Mouse (Mus musculus) liver, embryonic 12.5 days (tissue): Measurements from ENCODE around the gene Aldh1a1. TPM values are rescaled to one million over a fixed set of nuclear protein-coding genes. Genes with fewer than 3 reads are reported as not detected.
A peak's percentile ranks its signal among the peaks of the same experiment; 100 is the strongest.

Source experiments
- ATAC-seq: fragments of 200-750 bp; cut with Nextera tagmentation; 2 replicates; pipeline ENCODE4 v1.8.0; 2017; ENCODE audit warnings: moderate number of reproducible peaks, mild to moderate bottlenecking, moderate library complexity
- H3K27ac ChIP-seq: fragments of 300-500 bp; sonication (generic); 2 replicates; pipeline ENCODE4 v1.5.1; 2016; ENCODE audit warnings: mild to moderate bottlenecking
- H3K27me3 ChIP-seq: fragments of 300-500 bp; sonication (generic); replicated peaks from 2 replicates; pipeline ENCODE4 v1.6.1; 2016; ENCODE audit warnings: mild to moderate bottlenecking, moderate library complexity
- H3K36me3 ChIP-seq: fragments of 300-500 bp; sonication (generic); 2 replicates; pipeline ENCODE4 v1.6.1; 2016; ENCODE audit warnings: mild to moderate bottlenecking, moderate library complexity
- H3K4me1 ChIP-seq: fragments of 300-500 bp; sonication (generic); 2 replicates; pipeline ENCODE4 v1.6.1; 2016
- H3K4me2 ChIP-seq: fragments of 300-500 bp; sonication (generic); 2 replicates; pipeline ENCODE4 v1.6.1; 2016; ENCODE audit warnings: mild to moderate bottlenecking, moderate library complexity
- H3K4me3 ChIP-seq: fragments of 300-500 bp; sonication (generic); 2 replicates; pipeline ENCODE4 v1.5.1; 2016; ENCODE audit warnings: mild to moderate bottlenecking, moderate library complexity
- H3K9ac ChIP-seq: fragments of 300-500 bp; sonication (generic); 2 replicates; pipeline ENCODE4 v1.6.1; 2016; ENCODE audit warnings: mild to moderate bottlenecking, moderate library complexity
- H3K9me3 ChIP-seq: fragments of 300-500 bp; sonication (generic); replicated peaks from 2 replicates; pipeline ENCODE4 v1.6.1; 2016; ENCODE audit warnings: mild to moderate bottlenecking, moderate library complexity
- WGBS: fragments of 180-500 bp; shearing (Covaris S2); methylation state at CpG from one replicate; pipeline ENCODE4 v1.1.7; 2016; ENCODE audit not compliant: insufficient replicate concordance; 5-methylcytosine and 5-hydroxymethylcytosine counted together
- polyA plus RNA-seq: library from polyadenylated mRNA; unstranded; fragments of >200 nt; fragmentation: Nextera tagmentation; extraction: Ambion mirVana; gene quantifications from 2 replicates; pipeline ENCODE4 v1.2.1, GENCODE M21; 2016

Gene Aldh1a1
- polyA plus RNA-seq, 1 experiment from 2014 or later = 0.57 TPM

DNA sequence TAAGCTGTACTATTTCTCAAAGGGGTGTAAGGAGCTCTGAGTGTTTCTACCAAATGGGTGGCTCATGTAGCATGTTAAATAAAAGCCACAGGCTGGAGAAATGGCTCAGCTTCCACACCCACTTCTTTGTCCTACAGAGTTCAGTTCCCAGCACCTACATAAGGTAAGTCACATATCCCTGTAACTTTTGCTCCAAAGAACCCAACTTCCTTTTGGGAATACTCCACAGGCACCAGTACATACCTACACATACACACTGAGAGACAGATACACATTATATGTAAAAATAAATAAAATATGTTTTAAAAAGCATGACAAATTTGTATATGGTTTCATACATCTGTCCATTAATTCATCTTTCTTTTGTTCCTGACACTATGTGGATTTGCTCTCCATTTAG lies 66.0 kb downstream of the Aldh1a1 start:
- Histone ChIP-seq H3K4me2 (no peak overlapping the region), H3K27ac (no peak overlapping the region), H3K27me3 (no peaks in the 10 kb centered on the region), H3K4me1 (peaks cover 10% of the 10 kb centered on the region), H3K9me3 (no peaks in the 10 kb centered on the region), H3K9ac (no peak overlapping the region), H3K36me3 (no peaks in the 10 kb centered on the region), H3K4me3 (no peak overlapping the region)
- ATAC-seq = no peak

GRCm38 (mm10) chr19:20558952-20559351 lies 66.4 kb downstream of the Aldh1a1 start:
- no peaks in the 10 kb centered on the region for H3K36me3 ChIP-seq

GRCm38 (mm10) chr19:20559952-20560351 lies 67.4 kb downstream of the Aldh1a1 start:
- no peaks in the 10 kb centered on the region for H3K9me3 ChIP-seq
- peaks cover 10% of the 10 kb centered on the region for H3K4me1 ChIP-seq
- H3K27ac ChIP-seq = no peak overlapping the region
- H3K4me3 ChIP-seq = no peak overlapping the region
- no peaks in the 10 kb centered on the region for H3K27me3 ChIP-seq
- no peaks in the 10 kb centered on the region for H3K36me3 ChIP-seq
- H3K9ac ChIP-seq = no peak overlapping the region
- H3K4me2 ChIP-seq = no peak overlapping the region
- 60% methylated on average over 2 of the region's 2 CpGs for WGBS
- ATAC-seq = no peak

More at GRCm38 (mm10) chr19:20558952-20559351, 66.4 kb downstream of the Aldh1a1 start:
- WGBS = 51% methylated on average over 3 of the region's 3 CpGs
- Histone ChIP-seq H3K27ac (no peak overlapping the region), H3K4me1 (peaks cover 10% of the 10 kb centered on the region), H3K4me3 (no peak overlapping the region), H3K27me3 (no peaks in the 10 kb centered on the region), H3K4me2 (no peak overlapping the region), H3K9me3 (no peaks in the 10 kb centered on the region), H3K9ac (no peak overlapping the region)
- ATAC-seq = peak; percentile 67; the same call in 1 of the 2 replicates

DNA sequence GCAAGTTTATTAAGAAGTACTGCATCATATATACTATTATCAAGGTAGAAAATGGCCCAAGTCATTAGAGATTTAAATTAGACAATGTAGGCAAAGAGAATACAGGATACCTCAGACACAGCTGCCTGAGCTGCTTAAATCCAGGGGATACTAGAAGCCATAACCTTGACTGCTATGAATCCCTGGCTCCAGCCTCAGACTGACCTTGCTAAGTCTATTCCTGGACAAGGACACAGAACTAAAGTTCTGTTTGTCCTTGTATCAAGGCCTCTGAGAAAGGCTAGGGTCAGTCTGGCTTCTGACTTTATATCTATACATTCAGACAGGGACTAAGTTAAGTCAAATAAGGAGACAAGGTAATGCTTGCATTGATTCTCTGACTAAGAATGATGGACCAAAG lies 69.9 kb downstream of the Aldh1a1 start:
- H3K27me3 ChIP-seq = no peaks in the 10 kb centered on the region
- H3K9me3 ChIP-seq = no peaks in the 10 kb centered on the region
- no peaks in the 10 kb centered on the region for H3K36me3 ChIP-seq
- H3K9ac ChIP-seq = no peak overlapping the region
- no peak overlapping the region for H3K4me3 ChIP-seq
- no peak overlapping the region for H3K27ac ChIP-seq
- peaks cover 10% of the 10 kb centered on the region for H3K4me1 ChIP-seq
- H3K4me2 ChIP-seq = no peak overlapping the region
- ATAC-seq = no peak

- no peak overlapping the region for H3K4me2 ChIP-seq
- H3K9ac ChIP-seq = no peak overlapping the region
- no peaks in the 10 kb centered on the region for H3K4me1 ChIP-seq
- H3K27me3 ChIP-seq = no peaks in the 10 kb centered on the region
- H3K4me3 ChIP-seq = no peak overlapping the region
- H3K27ac ChIP-seq = no peak overlapping the region
- no peaks in the 10 kb centered on the region for H3K36me3 ChIP-seq
- no peaks in the 10 kb centered on the region for H3K9me3 ChIP-seq
- ATAC-seq = no peak
- 75% methylated on average over 4 of the region's 4 CpGs for WGBS
These were observed 73.8 kb downstream of the Aldh1a1 start for GRCm38 (mm10) chr19:20566294-20566693.

DNA sequence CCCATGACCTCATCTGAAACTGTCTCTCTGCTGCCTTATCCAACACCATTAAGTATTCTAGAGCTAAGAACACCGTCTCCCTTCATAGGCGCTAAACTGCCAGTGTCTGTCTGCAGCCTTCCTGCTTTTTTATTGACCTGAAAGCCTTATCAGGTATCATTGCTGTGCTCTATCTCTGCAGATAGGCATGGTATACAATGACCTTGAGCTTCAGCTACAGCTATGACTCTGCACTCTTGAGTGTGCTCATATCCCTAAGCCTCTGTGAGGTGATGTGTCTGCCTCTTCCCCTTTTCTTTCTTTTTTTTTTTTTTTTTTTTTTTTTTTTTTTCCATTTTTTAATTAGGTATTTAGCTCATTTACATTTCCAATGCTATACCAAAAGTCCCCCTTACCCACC lies 74.5 kb downstream of the Aldh1a1 start:
- H3K9me3 ChIP-seq = no peaks in the 10 kb centered on the region
- 77% methylated on average over 2 of the region's 2 CpGs for WGBS
- no peaks in the 10 kb centered on the region for H3K27me3 ChIP-seq
- no peak overlapping the region for H3K27ac ChIP-seq
- no peak overlapping the region for H3K9ac ChIP-seq
- no peak overlapping the region for H3K4me2 ChIP-seq
- no peaks in the 10 kb centered on the region for H3K4me1 ChIP-seq
- no peak overlapping the region for H3K4me3 ChIP-seq
- no peak for ATAC-seq
- H3K36me3 ChIP-seq = no peaks in the 10 kb centered on the region

GRCm38 (mm10) chr19:20576984-20577383 lies 84.5 kb downstream of the Aldh1a1 start:
- no peaks in the 10 kb centered on the region for H3K27me3 ChIP-seq
- no peaks in the 10 kb centered on the region for H3K36me3 ChIP-seq
- no peak overlapping the region for H3K4me3 ChIP-seq
- H3K27ac ChIP-seq = no peak overlapping the region
- no peak overlapping the region for H3K9ac ChIP-seq
- no peak overlapping the region for H3K4me2 ChIP-seq
- no peak for ATAC-seq
- 49% methylated on average over 3 of the region's 3 CpGs for WGBS
- no peaks in the 10 kb centered on the region for H3K9me3 ChIP-seq
- H3K4me1 ChIP-seq = no peaks in the 10 kb centered on the region

DNA sequence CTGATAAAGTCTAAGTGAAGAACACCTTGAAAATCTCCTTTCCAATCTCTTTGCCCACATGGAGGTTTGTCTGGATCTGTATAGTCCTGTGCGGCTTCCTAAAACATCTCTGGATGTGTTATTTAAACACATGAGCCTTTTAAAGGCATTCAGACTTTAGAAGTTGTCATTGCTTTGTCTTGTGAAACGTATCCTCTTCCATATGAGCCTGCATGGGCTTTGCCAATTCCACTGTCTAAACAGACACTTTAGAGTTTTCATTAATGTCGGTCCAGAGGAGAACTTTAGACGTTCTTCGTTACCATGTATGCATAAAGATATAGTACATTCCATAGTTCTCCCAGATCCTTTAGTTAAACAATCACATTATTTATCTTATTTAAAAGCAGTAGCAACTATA lies 84.9 kb downstream of the Aldh1a1 start:
- no peaks in the 10 kb centered on the region for H3K27me3 ChIP-seq
- no peaks in the 10 kb centered on the region for H3K9me3 ChIP-seq
- H3K4me2 ChIP-seq = no peak overlapping the region
- no peaks in the 10 kb centered on the region for H3K4me1 ChIP-seq
- no peaks in the 10 kb centered on the region for H3K36me3 ChIP-seq
- WGBS = 75% methylated on average over 5 of the region's 5 CpGs
- H3K4me3 ChIP-seq = no peak overlapping the region
- H3K9ac ChIP-seq = no peak overlapping the region
- ATAC-seq = no peak
- H3K27ac ChIP-seq = no peak overlapping the region

- Histone ChIP-seq H3K4me1 (no peaks in the 10 kb centered on the region), H3K36me3 (no peaks in the 10 kb centered on the region), H3K27ac (no peak overlapping the region), H3K9me3 (no peaks in the 10 kb centered on the region), H3K4me2 (no peak overlapping the region), H3K27me3 (no peaks in the 10 kb centered on the region), H3K9ac (no peak overlapping the region), H3K4me3 (no peak overlapping the region)
- ATAC-seq = no peak
These were observed 107.4 kb downstream of the Aldh1a1 start for GRCm38 (mm10) chr19:20599951-20600350.

GRCm38 (mm10) chr19:20601739-20602138 lies 109.2 kb downstream of the Aldh1a1 start:
- H3K9ac ChIP-seq = no peak overlapping the region
- ATAC-seq = peak; percentile 64
- H3K4me1 ChIP-seq = no peaks in the 10 kb centered on the region
- H3K4me3 ChIP-seq = no peak overlapping the region
- no peak overlapping the region for H3K27ac ChIP-seq
- 42% methylated on average over 3 of the region's 3 CpGs for WGBS
- no peaks in the 10 kb centered on the region for H3K27me3 ChIP-seq
- H3K4me2 ChIP-seq = no peak overlapping the region
- no peaks in the 10 kb centered on the region for H3K9me3 ChIP-seq
- H3K36me3 ChIP-seq = no peaks in the 10 kb centered on the region

- H3K4me1 ChIP-seq = no peaks in the 10 kb centered on the region
- H3K4me3 ChIP-seq = no peak overlapping the region
- no peak for ATAC-seq
- no peaks in the 10 kb centered on the region for H3K36me3 ChIP-seq
- WGBS = 56% methylated on average over 1 of the region's 1 CpGs
- H3K9me3 ChIP-seq = no peaks in the 10 kb centered on the region
- H3K27me3 ChIP-seq = no peaks in the 10 kb centered on the region
- H3K9ac ChIP-seq = no peak overlapping the region
- no peak overlapping the region for H3K27ac ChIP-seq
- no peak overlapping the region for H3K4me2 ChIP-seq
These were observed 110.7 kb downstream of the Aldh1a1 start for GRCm38 (mm10) chr19:20603212-20603611.

DNA sequence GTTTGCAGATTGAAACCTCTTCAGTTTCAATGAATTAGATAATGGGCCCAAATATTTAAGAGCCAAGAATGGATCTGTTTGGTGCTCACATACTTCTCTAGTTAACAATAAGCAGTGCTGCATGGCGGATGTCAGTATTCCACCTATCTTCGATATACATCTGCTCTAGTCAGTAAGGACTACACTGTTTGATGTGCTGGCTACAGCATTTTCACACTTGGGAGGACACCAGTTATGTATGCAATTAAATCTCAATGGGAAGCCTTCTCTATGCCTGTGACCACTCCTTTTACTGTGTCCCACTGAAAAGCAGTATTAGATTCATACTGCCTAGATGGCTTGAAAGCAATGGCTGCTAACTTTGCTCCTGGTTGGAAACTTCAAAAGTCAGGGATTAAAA lies 111.4 kb downstream of the Aldh1a1 start:
- no peak for ATAC-seq
- Histone ChIP-seq H3K27ac (no peak overlapping the region), H3K9me3 (no peaks in the 10 kb centered on the region), H3K36me3 (no peaks in the 10 kb centered on the region), H3K4me2 (no peak overlapping the region), H3K4me3 (no peak overlapping the region), H3K9ac (no peak overlapping the region), H3K4me1 (no peaks in the 10 kb centered on the region), H3K27me3 (no peaks in the 10 kb centered on the region)
- WGBS = 75% methylated on average over 2 of the region's 2 CpGs

DNA sequence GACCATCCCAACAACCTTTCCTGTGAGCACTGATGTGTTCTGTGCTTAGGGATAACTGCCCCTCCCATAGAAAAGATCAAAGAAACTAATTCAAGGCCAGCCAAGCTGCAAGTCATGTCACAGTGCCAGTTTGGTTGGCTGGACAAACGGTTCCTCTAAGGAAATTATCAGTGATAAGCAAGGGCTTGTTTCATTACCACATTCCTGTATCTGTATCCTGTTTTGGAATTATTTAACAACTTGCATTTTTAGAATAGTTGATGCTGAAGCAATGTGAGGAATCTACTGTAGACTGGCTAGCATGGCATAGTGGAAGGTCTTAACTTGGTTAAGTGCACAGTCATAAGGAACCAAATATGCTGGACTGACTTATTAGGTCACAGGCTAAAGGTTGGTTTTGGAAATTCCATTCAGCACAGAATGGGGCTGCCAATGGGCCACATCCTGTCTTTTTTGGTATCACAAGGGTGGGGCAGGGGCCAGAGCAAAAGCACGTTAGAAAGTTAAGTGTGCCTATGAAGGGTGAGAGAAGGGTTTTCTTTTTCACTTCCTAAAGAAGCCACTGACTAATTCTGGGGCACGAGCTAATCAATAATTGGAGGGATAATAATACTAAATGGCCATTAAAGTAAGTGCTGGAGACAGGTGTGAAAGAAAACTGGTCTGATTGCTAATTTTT lies 121.9 kb downstream of the Aldh1a1 start:
- H3K4me3 ChIP-seq = no peak overlapping the region
- no peaks in the 10 kb centered on the region for H3K27me3 ChIP-seq
- 40% methylated on average over 3 of the region's 3 CpGs for WGBS
- H3K4me2 ChIP-seq = no peak overlapping the region
- no peaks in the 10 kb centered on the region for H3K9me3 ChIP-seq
- H3K36me3 ChIP-seq = no peaks in the 10 kb centered on the region
- no peak overlapping the region for H3K27ac ChIP-seq
- H3K9ac ChIP-seq = no peak overlapping the region
- no peaks in the 10 kb centered on the region for H3K4me1 ChIP-seq
- ATAC-seq = no peak
